Mouse (Mus musculus): ENCODE data around the gene Cdh4. TPM values are rescaled to one million over a fixed set of nuclear protein-coding genes. Genes with fewer than 3 reads are reported as not detected.

Gene Cdh4
- polyA plus RNA-seq, 1 experiment from 2014 or later, result 8.2 TPM

- ATAC-seq (ENCODE audit: low FRiP score) (no peak), DNase-seq (ENCODE audit: low spot score) (no peak)
- no peak overlapping the region for H3K9ac ChIP-seq (ENCODE audit: low read depth, low read length)
- no peaks in the 10 kb centered on the region for H3K27me3 ChIP-seq (ENCODE audit: control insufficient read depth, insufficient read depth, low read length)
- H3K9me3 ChIP-seq (ENCODE audit: control insufficient read depth, low read length), result no peaks in the 10 kb centered on the region
- WGBS, result 83% methylated on average over 4 of the region's 4 CpGs
- no peak overlapping the region for H3K4me3 ChIP-seq (ENCODE audit: low read depth, low read length)
- no peaks in the 10 kb centered on the region for H3K4me1 ChIP-seq (replicated peaks; ENCODE audit: control insufficient read depth, insufficient read depth, low read length)
- no peak overlapping the region for H3K27ac ChIP-seq (ENCODE audit: low read depth, low read length)
- H3K36me3 ChIP-seq (ENCODE audit: control insufficient read depth, insufficient read depth, low read length), result no peaks in the 10 kb centered on the region
- H3K4me2 ChIP-seq (replicated peaks; ENCODE audit: low read depth, low read length), result no peak overlapping the region
Measured at GRCm38 (mm10) chr2:179713326-179713725, 271.1 kb downstream of the Cdh4 start.

GRCm38 (mm10) chr2:179714145-179714544 lies 271.9 kb downstream of the Cdh4 start:
- Histone ChIP-seq H3K4me3 (ENCODE audit: low read depth, low read length) (no peak overlapping the region), H3K27ac (ENCODE audit: low read depth, low read length) (no peak overlapping the region), H3K4me1 (replicated peaks; ENCODE audit: control insufficient read depth, insufficient read depth, low read length) (no peaks in the 10 kb centered on the region), H3K4me2 (replicated peaks; ENCODE audit: low read depth, low read length) (no peak overlapping the region), H3K9me3 (ENCODE audit: control insufficient read depth, low read length) (no peaks in the 10 kb centered on the region), H3K9ac (ENCODE audit: low read depth, low read length) (no peak overlapping the region), H3K27me3 (ENCODE audit: control insufficient read depth, insufficient read depth, low read length) (no peaks in the 10 kb centered on the region), H3K36me3 (ENCODE audit: control insufficient read depth, insufficient read depth, low read length) (no peaks in the 10 kb centered on the region)
- WGBS, result 83% methylated on average over 3 of the region's 3 CpGs
- no peak for ATAC-seq (ENCODE audit: low FRiP score)
- no peak for DNase-seq (ENCODE audit: low spot score)

- H3K36me3 ChIP-seq (ENCODE audit: control insufficient read depth, insufficient read depth, low read length), result no peaks in the 10 kb centered on the region
- no peaks in the 10 kb centered on the region for H3K4me1 ChIP-seq (replicated peaks; ENCODE audit: control insufficient read depth, insufficient read depth, low read length)
- H3K27me3 ChIP-seq (ENCODE audit: control insufficient read depth, insufficient read depth, low read length), result no peaks in the 10 kb centered on the region
- no peaks in the 10 kb centered on the region for H3K9me3 ChIP-seq (ENCODE audit: control insufficient read depth, low read length)
- no peak overlapping the region for H3K27ac ChIP-seq (ENCODE audit: low read depth, low read length)
- no peak overlapping the region for H3K4me3 ChIP-seq (ENCODE audit: low read depth, low read length)
- ATAC-seq (ENCODE audit: low FRiP score), result no peak
- DNase-seq (ENCODE audit: low spot score), result no peak
- no peak overlapping the region for H3K9ac ChIP-seq (ENCODE audit: low read depth, low read length)
- no peak overlapping the region for H3K4me2 ChIP-seq (replicated peaks; ENCODE audit: low read depth, low read length)
- WGBS, result 100% methylated on average over 1 of the region's 1 CpGs
Measured at GRCm38 (mm10) chr2:179715375-179715774, 273.1 kb downstream of the Cdh4 start.

- Histone ChIP-seq H3K9ac (ENCODE audit: low read depth, low read length) (no peak overlapping the region), H3K9me3 (ENCODE audit: control insufficient read depth, low read length) (no peaks in the 10 kb centered on the region), H3K27me3 (ENCODE audit: control insufficient read depth, insufficient read depth, low read length) (no peaks in the 10 kb centered on the region), H3K4me2 (replicated peaks; ENCODE audit: low read depth, low read length) (no peak overlapping the region), H3K36me3 (ENCODE audit: control insufficient read depth, insufficient read depth, low read length) (no peaks in the 10 kb centered on the region), H3K27ac (ENCODE audit: low read depth, low read length) (no peak overlapping the region), H3K4me1 (replicated peaks; ENCODE audit: control insufficient read depth, insufficient read depth, low read length) (0 out of 2 replicates have a peak, but pooled peaks cover 2% of the 10 kb centered on the region), H3K4me3 (ENCODE audit: low read depth, low read length) (no peak overlapping the region)
- no peak for ATAC-seq (ENCODE audit: low FRiP score)
- no peak for DNase-seq (ENCODE audit: low spot score)
- 10% methylated on average over 3 of the region's 3 CpGs for WGBS
Measured at GRCm38 (mm10) chr2:179720366-179720765, 278.1 kb downstream of the Cdh4 start.

- Histone ChIP-seq H3K9ac (ENCODE audit: low read depth, low read length) (no peak overlapping the region), H3K27ac (ENCODE audit: low read depth, low read length) (no peak overlapping the region), H3K27me3 (ENCODE audit: control insufficient read depth, insufficient read depth, low read length) (no peaks in the 10 kb centered on the region), H3K4me1 (replicated peaks; ENCODE audit: control insufficient read depth, insufficient read depth, low read length) (0 out of 2 replicates have a peak, but pooled peaks cover 2% of the 10 kb centered on the region), H3K36me3 (ENCODE audit: control insufficient read depth, insufficient read depth, low read length) (no peaks in the 10 kb centered on the region), H3K4me2 (replicated peaks; ENCODE audit: low read depth, low read length) (no peak overlapping the region), H3K9me3 (ENCODE audit: control insufficient read depth, low read length) (no peaks in the 10 kb centered on the region), H3K4me3 (ENCODE audit: low read depth, low read length) (no peak overlapping the region)
- whole genome bisulfite sequencing, result 55% methylated on average over 18 of the region's 18 CpGs
- ATAC-seq (ENCODE audit: low FRiP score) (no peak), DNase-seq (ENCODE audit: low spot score) (no peak)
Measured at GRCm38 (mm10) chr2:179721534-179722516, 279.6 kb downstream of the Cdh4 start.

GRCm38 (mm10) chr2:179722776-179723386 lies 280.6 kb downstream of the Cdh4 start:
- no peak overlapping the region for H3K9ac ChIP-seq (ENCODE audit: low read depth, low read length)
- H3K4me2 ChIP-seq (replicated peaks; ENCODE audit: low read depth, low read length), result no peak overlapping the region
- H3K9me3 ChIP-seq (ENCODE audit: control insufficient read depth, low read length), result no peaks in the 10 kb centered on the region
- DNase-seq (ENCODE audit: low spot score), result peak; percentile 22
- H3K4me1 ChIP-seq (replicated peaks; ENCODE audit: control insufficient read depth, insufficient read depth, low read length), result 0 out of 2 replicates have a peak, but pooled peaks cover 2% of the 10 kb centered on the region
- H3K36me3 ChIP-seq (ENCODE audit: control insufficient read depth, insufficient read depth, low read length), result no peaks in the 10 kb centered on the region
- H3K27me3 ChIP-seq (ENCODE audit: control insufficient read depth, insufficient read depth, low read length), result no peaks in the 10 kb centered on the region
- no peak overlapping the region for H3K4me3 ChIP-seq (ENCODE audit: low read depth, low read length)
- ATAC-seq (ENCODE audit: low FRiP score), result no peak
- 74% methylated on average over 4 of the region's 4 CpGs for WGBS
- no peak overlapping the region for H3K27ac ChIP-seq (ENCODE audit: low read depth, low read length)

- 96% methylated on average over 8 of the region's 8 CpGs for WGBS
- Histone ChIP-seq H3K4me1 (replicated peaks; ENCODE audit: control insufficient read depth, insufficient read depth, low read length) (0 out of 2 replicates have a peak, but pooled peaks cover 2% of the 10 kb centered on the region), H3K9ac (ENCODE audit: low read depth, low read length) (no peak overlapping the region), H3K9me3 (ENCODE audit: control insufficient read depth, low read length) (no peaks in the 10 kb centered on the region), H3K36me3 (ENCODE audit: control insufficient read depth, insufficient read depth, low read length) (no peaks in the 10 kb centered on the region), H3K27me3 (ENCODE audit: control insufficient read depth, insufficient read depth, low read length) (no peaks in the 10 kb centered on the region), H3K4me2 (replicated peaks; ENCODE audit: low read depth, low read length) (no peak overlapping the region), H3K27ac (ENCODE audit: low read depth, low read length) (no peak overlapping the region), H3K4me3 (ENCODE audit: low read depth, low read length) (no peak overlapping the region)
- DNase-seq (ENCODE audit: low spot score), result no peak
- ATAC-seq (ENCODE audit: low FRiP score), result no peak
Measured at GRCm38 (mm10) chr2:179723401-179723800, 281.2 kb downstream of the Cdh4 start.

- Histone ChIP-seq H3K9me3 (ENCODE audit: control insufficient read depth, low read length) (no peaks in the 10 kb centered on the region), H3K4me2 (replicated peaks; ENCODE audit: low read depth, low read length) (no peak overlapping the region), H3K4me3 (ENCODE audit: low read depth, low read length) (no peak overlapping the region), H3K27ac (ENCODE audit: low read depth, low read length) (no peak overlapping the region), H3K36me3 (ENCODE audit: control insufficient read depth, insufficient read depth, low read length) (no peaks in the 10 kb centered on the region), H3K27me3 (ENCODE audit: control insufficient read depth, insufficient read depth, low read length) (no peaks in the 10 kb centered on the region), H3K9ac (ENCODE audit: low read depth, low read length) (no peak overlapping the region), H3K4me1 (replicated peaks; ENCODE audit: control insufficient read depth, insufficient read depth, low read length) (no peaks in the 10 kb centered on the region)
- ATAC-seq (ENCODE audit: low FRiP score), result no peak
- 55% methylated on average over 8 of the region's 8 CpGs for WGBS
- no peak for DNase-seq (ENCODE audit: low spot score)
Measured at GRCm38 (mm10) chr2:179729002-179729401, 286.8 kb downstream of the Cdh4 start.

All from hindbrain, embryonic 11.5 days (tissue).